Mouse (Mus musculus): ENCODE data around the gene Dstn. TPM values are rescaled to one million over a fixed set of nuclear protein-coding genes. Genes with fewer than 3 reads are reported as not detected.

The Dstn gene
- total and polyA plus RNA-seq, 2 experiments from 2014 or later, result 244 to 413 TPM

DNA sequence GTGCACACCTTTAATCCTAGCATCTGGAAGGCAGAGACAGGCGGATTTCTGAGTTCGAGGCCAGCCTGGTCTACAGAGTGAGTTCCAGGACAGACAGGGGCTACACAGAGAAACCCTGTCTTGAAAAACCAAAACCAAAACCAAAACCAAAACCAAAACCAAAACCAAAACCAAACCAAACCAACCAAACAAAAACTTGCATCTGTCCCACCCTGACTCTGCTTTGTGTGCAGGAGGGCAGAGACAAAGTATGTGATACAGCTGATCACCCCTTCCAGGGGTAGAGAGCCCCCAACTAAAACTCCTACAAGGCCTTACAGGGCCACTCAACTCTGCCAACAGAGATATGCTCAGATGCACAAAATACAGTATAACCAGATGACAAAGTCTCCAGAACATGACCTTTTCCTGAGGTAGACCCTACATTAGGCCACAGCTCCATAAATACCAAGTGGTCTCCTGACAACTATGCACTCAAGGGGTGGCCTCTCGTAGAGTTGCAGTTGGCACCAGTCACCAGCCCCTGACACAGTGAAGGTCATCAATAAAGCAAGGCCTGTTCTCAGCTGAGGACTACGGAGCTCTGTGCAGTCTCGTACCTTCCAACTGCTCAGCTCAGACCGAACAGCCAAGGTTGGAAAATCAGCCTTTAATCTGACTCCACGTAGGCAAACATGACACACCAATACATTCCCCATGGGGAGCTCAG, 77.0 kb downstream of the Dstn start:
- DNase-seq (ENCODE audit: low spot score) (no peak), ATAC-seq (ENCODE audit: low FRiP score) (no peak)
- H3K9me3 ChIP-seq (ENCODE audit: low read length), result no peaks in the 10 kb centered on the region
- H3K4me3 ChIP-seq (ENCODE audit: low read depth, low read length), result no peak overlapping the region
- no peak overlapping the region for H3K4me2 ChIP-seq (ENCODE audit: low read depth, low read length, poor library complexity, severe bottlenecking)
- 88% methylated on average over 7 of the region's 7 CpGs for WGBS
- H3K27ac ChIP-seq (ENCODE audit: low read depth, low read length), result no peak overlapping the region
- no peaks in the 10 kb centered on the region for H3K27me3 ChIP-seq (ENCODE audit: insufficient read depth, low read length)
- TF ChIP-seq CTCF (IDR thresholded peaks at IDR 0.05), result no peak
- H3K36me3 ChIP-seq (ENCODE audit: insufficient read depth, low read length), result no peaks in the 10 kb centered on the region
- no peak overlapping the region for H3K9ac ChIP-seq (replicated peaks; ENCODE audit: low read length, poor library complexity, severe bottlenecking)
- H3K4me1 ChIP-seq (ENCODE audit: insufficient read depth, low read length), result no peaks in the 10 kb centered on the region

Other genes starting within 250 kb of the Dstn start
- 1.5 and 2.5 TPM in 2 replicates for gene Bfsp1, start 52.1 kb upstream of the Dstn start, total RNA-seq (2014; rRNA removed)
- 2.5 TPM in 2 replicates for gene Bfsp1, start 52.1 kb upstream of the Dstn start, polyA plus RNA-seq (2015; fragmentation: Nextera tagmentation; extraction: Ambion mirVana)
- gene Rrbp1, start 95.9 kb downstream of the Dstn start, total RNA-seq (2014; rRNA removed), result 33.8 and 33.9 TPM in 2 replicates
- gene Rrbp1, start 95.9 kb downstream of the Dstn start, polyA plus RNA-seq (2015; fragmentation: Nextera tagmentation; extraction: Ambion mirVana), result 16.9 and 22.4 TPM in 2 replicates
- gene Banf2, start 117.7 kb downstream of the Dstn start, total RNA-seq (2014; rRNA removed), result not detected in 2 replicates
- gene Banf2, start 117.7 kb downstream of the Dstn start, polyA plus RNA-seq (2015; fragmentation: Nextera tagmentation; extraction: Ambion mirVana), result not detected in 2 replicates